Mouse (Mus musculus) ES-Bruce4 (cell line): Measurements from ENCODE around the gene Kcnab2.

Experiments used
- CTCF ChIP-seq: IDR thresholded peaks from one replicate; pipeline ENCODE4 v1.8.1; 2011; ENCODE audit warnings: low read depth, low read length
- POLR2A ChIP-seq: IDR thresholded peaks from one replicate; pipeline ENCODE4 v1.8.1; 2011; ENCODE audit warnings: low read length; ENCODE audit not compliant: insufficient read depth

- no peak for TF ChIP-seq POLR2A
- no peak for TF ChIP-seq CTCF
These were observed 118.0 kb downstream of the Kcnab2 start for GRCm38 (mm10) chr4:152359700-152360099.
